Mouse (Mus musculus): ENCODE results near the gene Mymx.

- TF ChIP-seq POLR2A (IDR thresholded peaks at IDR 0.05; ENCODE audit: low read depth, low read length), result no peak
- no peak for TF ChIP-seq CTCF (IDR thresholded peaks at IDR 0.05; ENCODE audit: borderline replicate concordance, insufficient read depth, low read length)
Observed at GRCm38 (mm10) chr17:45575123-45575897, 26.6 kb downstream of the Mymx start.
